Mouse (Mus musculus) left cerebral cortex, adult 11 months (tissue): ENCODE data around the gene Tcf12.

Source experiments
- DNase-seq: peaks from one replicate; pipeline ENCODE4 v3.0.0; 2022; ENCODE audit warnings: low spot score

Gene Tcf12

DNA sequence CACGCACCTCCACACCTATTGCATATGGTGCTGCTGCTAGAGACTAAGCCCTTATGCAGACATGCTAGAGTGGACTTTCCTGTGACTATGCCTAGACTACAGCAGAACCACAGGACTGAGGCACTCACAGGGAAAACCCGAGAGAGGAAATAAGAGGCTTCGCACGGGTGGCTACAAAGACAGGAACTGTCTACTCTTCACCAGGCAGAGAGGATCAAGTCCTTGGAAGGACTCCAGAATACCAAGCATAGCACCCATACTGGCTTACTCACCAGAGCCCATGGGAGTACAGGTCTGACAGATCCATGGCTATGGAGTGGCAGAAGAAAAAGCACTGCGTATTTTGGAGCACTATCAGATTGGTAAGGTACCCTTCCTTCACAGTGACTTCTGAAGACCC lies 269.8 kb downstream of the Tcf12 start:
- DNase-seq: no peak

GRCm38 (mm10) chr9:71837366-71837765 lies 274.3 kb downstream of the Tcf12 start:
- DNase-seq: no peak

DNA sequence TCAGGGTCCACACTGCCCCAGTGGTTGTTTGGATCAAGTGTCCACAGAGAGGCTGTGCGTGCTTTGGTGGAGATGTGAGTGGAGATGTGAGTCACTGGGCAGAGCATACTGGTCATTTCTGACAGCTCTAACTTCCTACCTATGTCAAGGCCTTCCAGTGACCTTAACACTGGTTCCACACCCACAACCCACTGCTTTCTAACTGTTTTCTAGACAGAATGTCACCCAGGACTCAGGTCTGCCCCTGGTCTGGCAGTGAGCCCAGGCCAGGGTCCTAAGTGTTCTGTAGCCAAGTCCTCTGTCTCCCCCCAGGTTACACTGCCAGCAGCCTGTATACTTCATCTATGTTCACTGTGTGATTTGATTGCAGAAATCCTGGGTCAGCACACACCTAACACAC lies 275.3 kb downstream of the Tcf12 start:
- DNase-seq: no peak

GRCm38 (mm10) chr9:71835203-71835815 lies 276.4 kb downstream of the Tcf12 start:
- DNase-seq: no peak

DNA sequence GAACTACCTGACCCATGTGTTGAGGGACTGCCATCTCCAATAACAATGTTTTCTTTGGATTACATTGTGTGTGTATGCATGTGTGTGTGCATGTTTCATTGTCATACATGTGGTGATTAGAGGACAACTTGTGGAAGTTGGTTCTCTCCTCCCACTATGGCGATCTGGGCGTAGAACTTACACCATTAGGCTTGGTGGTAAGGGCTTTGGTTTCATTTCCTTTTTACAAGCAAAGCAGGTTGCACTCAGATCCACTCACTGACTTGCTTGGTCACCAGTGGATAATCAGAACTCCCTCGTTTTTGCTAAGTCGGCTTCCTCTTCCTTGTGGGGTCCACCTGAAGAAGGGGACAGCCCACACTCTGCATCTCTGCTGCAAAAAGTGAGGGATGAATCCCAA lies 277.0 kb downstream of the Tcf12 start:
- DNase-seq: no peak

DNA sequence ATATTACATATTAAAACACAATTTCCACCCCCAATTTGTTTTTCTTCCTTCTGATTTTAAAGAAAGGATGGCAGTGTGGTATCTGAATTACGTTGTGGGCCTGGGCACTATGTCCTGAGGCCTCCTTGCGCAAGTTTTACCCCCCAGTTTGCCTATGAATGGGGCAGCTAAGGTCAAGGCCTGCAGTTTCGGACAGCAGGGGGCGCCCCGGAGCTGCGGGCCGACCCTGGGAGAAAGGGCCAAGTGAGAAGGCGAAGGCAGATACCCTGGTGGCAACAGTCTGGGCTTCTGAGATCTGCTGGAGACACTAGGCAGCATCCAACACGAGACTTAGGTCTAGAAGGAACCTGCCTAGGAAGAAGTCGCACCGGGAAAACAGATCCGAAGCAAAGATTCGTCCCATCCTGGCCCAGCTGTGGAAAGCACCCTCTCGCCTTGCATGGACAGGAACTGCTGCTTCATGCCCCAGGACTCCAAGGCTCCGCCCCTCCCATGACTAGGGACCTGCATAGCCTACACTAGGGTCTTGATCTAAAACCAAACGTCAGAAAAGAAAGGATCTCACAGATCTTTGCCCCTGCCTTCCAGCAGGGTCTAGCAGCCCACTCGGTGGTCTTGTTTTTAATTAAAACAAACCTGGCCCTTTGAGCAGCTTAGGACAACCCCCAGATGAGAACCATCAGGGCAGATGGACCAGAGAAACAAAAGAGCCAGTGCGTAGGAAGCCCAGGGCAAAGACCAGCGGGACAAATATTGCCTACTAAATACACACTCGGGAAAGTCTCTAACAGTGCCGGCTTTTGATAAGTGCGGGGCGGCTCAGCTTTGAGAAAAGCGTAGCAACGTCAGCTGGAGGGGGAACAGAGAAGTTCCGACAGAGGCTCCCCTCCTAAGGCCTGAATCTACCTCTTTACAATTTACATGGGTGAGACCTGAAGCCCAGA lies 279.6 kb downstream of the Tcf12 start:
- peak; percentile 29 for DNase-seq

GRCm38 (mm10) chr9:71830994-71831393 lies 280.7 kb downstream of the Tcf12 start:
- DNase-seq: no peak

DNA sequence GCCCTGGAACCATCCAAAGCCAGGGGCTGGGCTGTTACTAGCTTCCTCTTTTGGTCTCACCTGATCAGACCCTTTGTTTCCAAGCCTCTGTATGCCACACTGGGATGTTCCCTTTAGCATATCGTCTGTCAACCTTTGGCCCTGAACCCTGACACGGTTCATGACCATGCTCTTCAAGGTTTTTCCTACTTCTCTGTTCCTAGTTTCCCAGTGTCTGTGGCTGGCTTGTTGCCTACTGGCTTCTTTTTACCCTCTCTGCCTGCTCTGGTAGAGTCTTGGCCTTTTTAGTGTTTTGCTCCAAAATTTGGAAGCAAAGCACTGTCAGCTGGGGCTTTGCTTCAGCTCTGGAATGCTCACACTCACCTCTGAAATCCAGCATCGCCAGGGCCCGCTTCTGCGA lies 281.3 kb downstream of the Tcf12 start:
- DNase-seq: no peak

- DNase-seq: no peak
These were observed 281.9 kb downstream of the Tcf12 start for GRCm38 (mm10) chr9:71829753-71830152.

DNA sequence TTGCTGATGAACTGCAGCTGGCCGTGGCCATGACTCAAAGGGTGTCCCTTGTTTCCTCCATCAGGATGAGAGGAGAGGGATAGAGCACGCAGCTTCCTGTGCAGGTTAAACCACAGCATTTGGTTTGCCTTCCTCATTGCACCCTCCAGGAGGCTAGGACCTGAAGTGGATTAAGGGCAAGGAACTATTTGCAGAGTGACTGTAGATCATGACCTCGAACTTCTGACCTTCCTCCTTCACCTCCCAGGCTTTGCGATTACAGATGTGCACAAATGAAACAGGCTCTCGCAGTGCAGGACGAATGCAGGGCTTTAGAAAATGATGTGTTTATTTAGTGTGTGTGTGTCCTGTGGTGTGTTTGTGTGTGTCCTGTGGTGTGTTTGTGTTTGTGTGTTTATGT lies 282.5 kb downstream of the Tcf12 start:
- no peak for DNase-seq

DNA sequence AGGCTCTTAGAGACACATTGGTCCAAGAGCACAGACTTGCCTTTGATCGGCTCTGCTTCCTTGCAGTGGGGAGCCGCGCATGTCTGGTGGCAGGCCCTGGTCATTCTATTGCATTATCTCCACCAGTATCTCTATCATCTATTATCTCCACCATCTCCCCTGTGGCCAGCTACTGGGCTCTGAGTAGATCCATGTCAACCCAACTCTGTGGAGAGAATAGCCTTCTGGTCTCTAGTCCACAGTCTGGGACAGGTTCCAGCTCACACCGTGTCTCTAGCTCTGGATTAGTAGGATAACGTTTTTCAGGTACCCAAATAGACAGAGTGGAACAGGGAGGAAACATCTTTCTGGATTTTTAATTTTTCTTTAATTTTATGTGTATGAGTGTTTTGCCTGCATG lies 284.3 kb downstream of the Tcf12 start:
- no peak for DNase-seq

DNA sequence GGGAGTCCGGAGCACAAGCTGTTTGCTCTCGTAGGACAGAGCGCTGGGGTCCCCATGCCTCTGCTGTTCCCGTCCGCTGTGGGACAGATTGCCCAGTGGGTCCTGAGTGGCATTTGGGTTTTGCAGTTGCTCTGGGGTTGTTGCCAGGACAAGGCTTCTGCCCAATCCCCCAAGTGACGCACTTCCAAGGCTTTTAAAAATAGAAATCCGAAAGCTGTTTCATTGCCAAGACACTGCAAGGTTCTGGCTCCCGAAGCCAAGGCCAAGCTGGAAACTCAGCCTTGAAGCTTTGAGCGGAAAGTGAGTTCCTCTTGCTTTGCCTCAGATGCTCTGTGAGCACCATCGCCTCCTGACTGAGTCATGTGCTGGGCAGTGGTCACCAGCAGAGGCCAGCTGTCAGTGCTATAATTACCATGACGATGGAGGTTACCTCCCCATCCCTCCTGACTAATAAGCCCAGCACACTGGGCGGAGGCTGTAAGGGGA lies 285.6 kb downstream of the Tcf12 start:
- peak; percentile 21 for DNase-seq

DNA sequence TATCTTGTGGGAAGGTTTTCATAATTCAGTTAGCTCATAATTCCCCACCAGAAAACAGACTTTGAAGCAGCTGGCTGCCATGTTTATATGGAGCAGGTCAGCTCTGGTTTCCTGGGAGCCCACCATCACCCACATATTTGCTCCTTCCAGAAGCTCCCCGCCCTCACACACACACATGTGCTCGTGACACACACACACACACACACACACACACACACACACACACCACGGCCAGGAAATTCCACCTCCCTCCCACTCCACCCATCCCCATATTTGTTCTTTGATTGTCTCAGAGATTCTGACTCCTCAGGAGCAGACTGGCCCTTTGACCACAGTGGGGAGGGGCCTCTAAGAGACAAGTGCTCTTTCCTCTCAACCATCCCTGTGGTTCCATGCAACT lies 289.7 kb downstream of the Tcf12 start:
- DNase-seq: no peak

GRCm38 (mm10) chr9:71818453-71818852 lies 293.2 kb downstream of the Tcf12 start:
- peak; percentile 38 for DNase-seq

- no peak for DNase-seq
These were observed 295.6 kb downstream of the Tcf12 start for GRCm38 (mm10) chr9:71816121-71816520.

DNA sequence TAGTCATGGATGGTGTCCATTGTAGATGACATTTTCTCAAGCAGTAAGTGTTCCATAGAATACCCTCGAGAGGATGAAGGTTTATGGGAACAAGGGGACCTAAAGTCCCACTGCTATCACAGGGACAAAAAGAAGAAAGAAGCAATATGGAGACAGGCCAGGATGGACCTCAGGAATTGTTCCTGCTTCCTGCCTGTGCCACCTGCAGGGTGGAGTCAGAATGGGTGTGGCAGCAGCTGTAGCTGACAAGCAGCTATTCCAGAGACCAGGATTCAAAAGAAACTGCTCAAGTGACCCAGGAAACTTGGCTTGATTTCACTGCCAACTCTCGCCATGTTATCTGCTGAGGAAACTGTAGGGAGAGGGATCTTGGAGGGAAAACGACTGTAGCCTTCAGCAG lies 298.1 kb downstream of the Tcf12 start:
- no peak for DNase-seq

DNA sequence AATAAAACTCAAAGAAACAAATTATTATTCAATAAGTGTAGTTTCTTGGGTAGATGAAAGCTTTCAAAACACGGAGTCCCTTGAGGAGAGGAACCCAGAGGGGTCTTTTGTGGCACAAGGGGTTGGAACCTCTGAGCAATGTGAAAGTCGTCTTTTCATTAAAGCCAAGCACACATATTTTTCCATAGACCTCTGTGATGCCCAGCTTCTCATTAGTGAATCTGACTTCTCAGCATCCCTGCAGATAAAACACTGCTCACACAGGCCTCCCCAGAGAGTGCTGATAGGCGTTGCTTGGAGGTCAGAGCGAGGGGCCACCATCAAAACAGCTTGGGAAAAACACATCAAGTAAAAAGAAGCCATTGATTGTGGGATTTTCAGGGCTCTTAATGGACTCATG lies 298.8 kb downstream of the Tcf12 start:
- no peak for DNase-seq

- no peak for DNase-seq
These were observed 299.3 kb downstream of the Tcf12 start for GRCm38 (mm10) chr9:71812402-71812801.

DNA sequence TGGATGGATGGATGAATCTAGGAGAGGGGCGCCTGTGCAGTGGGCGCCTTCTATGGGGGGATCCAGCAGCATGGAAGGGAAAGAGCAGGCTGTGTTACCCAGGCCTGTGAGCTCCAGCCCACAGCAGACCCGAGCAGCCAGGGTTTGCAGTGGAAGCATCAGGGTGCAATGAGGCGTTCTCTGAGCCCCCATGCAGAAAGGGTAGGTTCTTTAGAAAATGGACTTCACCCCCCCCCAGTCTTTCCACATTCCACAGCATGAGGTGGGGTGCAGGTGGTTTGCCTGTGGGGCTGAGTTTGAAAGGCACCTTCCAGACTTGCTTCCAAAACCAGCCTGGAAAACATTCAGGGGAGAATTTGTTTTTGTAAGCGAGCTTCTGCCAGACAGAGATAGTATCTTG lies 300.3 kb downstream of the Tcf12 start:
- no peak for DNase-seq

DNA sequence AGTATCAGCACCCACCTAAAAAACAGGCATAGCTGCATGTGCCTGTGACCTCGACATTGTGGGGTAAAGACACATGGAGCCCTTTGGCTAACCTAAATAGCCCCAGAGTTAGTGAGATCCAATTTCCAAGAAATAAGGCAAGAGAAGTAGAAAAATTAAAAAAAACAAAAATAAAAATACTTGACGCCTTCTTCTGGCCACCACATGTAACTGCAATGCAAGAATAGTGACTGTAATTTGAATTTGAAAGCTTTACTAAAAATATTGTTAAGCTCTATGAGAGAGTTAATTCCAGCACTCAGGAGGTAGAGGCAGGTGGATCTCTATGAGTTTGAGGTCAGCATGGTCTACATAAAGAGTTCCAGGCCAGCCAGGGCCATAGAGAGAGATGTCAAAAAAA lies 300.9 kb downstream of the Tcf12 start:
- DNase-seq: no peak

DNA sequence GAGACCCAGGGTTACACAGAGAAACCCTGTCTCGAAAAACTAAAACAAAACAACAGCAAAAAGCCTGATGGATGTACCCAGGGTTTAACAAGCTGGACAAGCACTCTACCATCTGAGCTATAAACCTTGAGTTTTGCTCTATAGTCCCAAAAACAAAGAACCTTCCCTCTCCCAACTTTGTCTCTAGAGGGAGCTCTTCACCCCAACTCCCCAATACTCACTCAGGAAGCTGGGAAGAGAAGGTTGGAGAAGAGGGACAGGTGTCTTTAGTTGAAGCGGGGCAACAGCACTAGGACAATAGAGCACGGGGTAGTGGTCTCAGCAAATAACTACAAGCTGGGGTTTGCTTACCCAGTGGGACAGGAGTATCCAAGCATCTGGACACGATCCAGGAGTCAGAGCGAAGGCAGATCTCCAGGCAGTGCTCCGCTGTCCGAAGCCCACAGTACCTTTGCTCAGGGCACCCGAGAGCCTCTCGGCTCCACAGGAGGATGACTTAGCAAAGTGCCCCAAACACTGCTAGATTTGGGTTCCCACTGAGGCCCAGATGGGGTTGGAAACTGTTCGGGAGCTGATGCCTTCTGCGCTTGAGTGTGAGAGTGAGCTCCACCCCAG lies 302.9 kb downstream of the Tcf12 start:
- DNase-seq: no peak

GRCm38 (mm10) chr9:71807801-71808200 lies 303.9 kb downstream of the Tcf12 start:
- no peak for DNase-seq

DNA sequence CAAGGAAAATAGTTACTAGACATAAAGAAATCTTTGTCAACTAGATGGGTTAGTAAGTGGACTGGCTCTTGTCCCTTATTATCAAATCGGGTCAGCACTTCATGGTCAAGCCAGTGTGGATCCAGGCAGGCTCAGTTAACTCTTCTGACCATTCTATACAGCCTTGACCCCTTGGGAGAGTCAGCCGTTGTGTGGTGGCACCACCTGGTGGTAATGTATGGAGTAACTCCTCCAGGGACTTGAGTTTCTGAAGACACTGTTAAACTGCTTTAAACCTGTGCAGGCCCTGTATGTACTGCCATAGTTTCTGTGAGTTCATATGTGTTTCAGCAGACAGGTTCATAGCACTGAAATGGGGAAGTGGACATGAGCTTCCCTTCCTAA lies 305.3 kb downstream of the Tcf12 start:
- DNase-seq: peak; percentile 25
